Mouse (Mus musculus) megakaryocyte, embryonic 14.5 days (primary cell): ENCODE measurements around the gene Trem2. TPM values are rescaled to one million over a fixed set of nuclear protein-coding genes. Genes with fewer than 3 reads are reported as not detected.
"Not testable (repeated sequence)": the region's sequence is repeated elsewhere in the genome, so short reads cannot be mapped to it uniquely, and the experiment has no call there.

Experiments
- H3K27me3 ChIP-seq: replicated peaks from 2 replicates; pipeline ENCODE3; 2012; ENCODE audit warnings: inconsistent platforms
- H3K36me3 ChIP-seq: replicated peaks from 2 replicates; pipeline ENCODE3; 2012; ENCODE audit warnings: low read length, inconsistent platforms, mixed read lengths
- H3K4me1 ChIP-seq: 2 replicates; pipeline ENCODE4 v1.6.1; 2012; ENCODE audit warnings: inconsistent platforms
- H3K4me3 ChIP-seq: replicated peaks from 2 replicates; pipeline ENCODE3; 2012; ENCODE audit warnings: moderate library complexity, mild to moderate bottlenecking, inconsistent platforms
- H3K9me3 ChIP-seq: 2 replicates; pipeline ENCODE4 v1.6.1; 2012; ENCODE audit warnings: inconsistent platforms
- FLI1 ChIP-seq: IDR thresholded peaks from 2 replicates; pipeline ENCODE4 v1.6.1; 2012; ENCODE audit warnings: low read length, inconsistent platforms, mixed read lengths
- GATA1 ChIP-seq: IDR thresholded peaks from 3 replicates; pipeline ENCODE4 v1.6.1; 2012; ENCODE audit warnings: mixed read lengths, low read length, inconsistent platforms, borderline replicate concordance
- polyA plus RNA-seq: library from polyadenylated mRNA; stranded (reverse); fragments of >175 nt; gene quantifications from 2 replicates; pipeline ENCODE4 v1.2.3, GENCODE M21; 2012; ENCODE audit warnings: low replicate concordance; ENCODE audit not compliant: insufficient read depth

Gene Trem2
- polyA plus RNA-seq, 1 experiment: 176 TPM

DNA sequence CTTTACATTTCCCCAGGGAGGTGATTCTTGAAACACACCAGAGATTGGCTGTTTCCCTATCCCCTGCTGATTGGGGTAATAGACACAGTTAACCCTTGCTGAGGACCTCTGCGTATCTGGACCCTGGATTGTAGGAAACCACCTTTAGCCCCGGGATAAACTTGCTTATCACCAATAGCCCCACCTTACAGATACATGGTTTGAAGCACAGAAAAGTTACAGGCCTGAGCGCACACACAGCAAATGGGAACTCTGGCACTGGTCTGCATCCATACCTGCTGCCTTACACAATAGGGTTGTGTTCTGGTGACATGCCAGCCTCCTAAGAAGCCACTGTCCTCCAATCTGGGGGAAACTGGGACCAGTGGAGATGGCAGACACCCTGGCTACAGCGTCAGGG is 377 bp upstream of the Trem2 start:
- Histone ChIP-seq H3K4me1 (peaks cover 79% of the 10 kb centered on the region), H3K27me3 (no peaks in the 10 kb centered on the region), H3K4me3 (peak overlapping the region; percentile 86), H3K9me3 (no peaks in the 10 kb centered on the region), H3K36me3 (peaks cover 7% of the 10 kb centered on the region)
- no peak for TF ChIP-seq FLI1
- TF ChIP-seq GATA1: no peak

DNA sequence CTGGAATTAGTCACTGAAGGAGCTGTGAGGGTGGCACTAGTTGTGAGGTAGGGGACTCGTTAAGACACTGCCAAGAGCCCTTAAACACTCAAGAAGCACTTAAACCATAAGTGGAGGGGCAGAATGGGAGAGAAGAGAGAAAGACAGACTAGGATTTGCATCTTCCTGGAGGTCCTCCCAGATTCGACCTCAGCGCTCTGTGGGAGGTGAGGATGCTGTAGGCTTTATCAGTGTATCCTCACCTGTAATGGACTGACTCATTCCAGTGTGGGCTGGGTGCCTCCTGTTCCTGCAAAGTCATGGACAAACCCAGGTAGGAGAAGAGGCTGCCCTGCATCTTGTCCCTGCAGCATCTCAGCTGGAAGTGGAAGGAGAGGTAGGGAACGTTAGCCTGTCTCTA is 633 bp downstream of the Trem2 start:
- Histone ChIP-seq H3K36me3 (peaks cover 17% of the 10 kb centered on the region), H3K27me3 (no peaks in the 10 kb centered on the region), H3K4me3 (peak overlapping the region; percentile 86), H3K4me1 (peaks cover 77% of the 10 kb centered on the region), H3K9me3 (no peaks in the 10 kb centered on the region)
- no peak for TF ChIP-seq FLI1
- no peak for TF ChIP-seq GATA1

DNA sequence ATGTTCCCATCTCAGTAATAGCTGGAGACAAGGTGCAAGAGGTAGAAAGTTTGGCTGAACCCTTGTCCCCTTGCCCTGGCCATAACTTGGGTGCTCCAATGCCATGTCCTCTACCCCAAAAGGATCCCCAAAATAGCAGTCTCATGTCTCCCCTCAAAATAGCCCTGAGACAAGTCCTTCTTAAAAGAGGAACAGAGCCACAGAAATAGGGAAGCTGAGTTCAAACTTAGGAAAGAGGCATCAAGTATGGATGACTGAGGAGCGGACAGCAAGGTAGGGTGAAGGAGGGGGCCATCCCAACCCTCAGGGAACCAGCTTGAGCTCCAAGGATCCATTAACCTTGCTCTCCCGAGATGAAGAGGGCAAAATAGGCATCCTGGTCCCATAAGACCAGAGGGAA is 1.1 kb downstream of the Trem2 start:
- H3K4me3 ChIP-seq: peak overlapping the region; percentile 86
- H3K4me1 ChIP-seq: peaks cover 77% of the 10 kb centered on the region
- H3K36me3 ChIP-seq: peaks cover 21% of the 10 kb centered on the region
- no peaks in the 10 kb centered on the region for H3K9me3 ChIP-seq
- H3K27me3 ChIP-seq: no peaks in the 10 kb centered on the region
- no peak for TF ChIP-seq GATA1
- TF ChIP-seq FLI1: no peak

DNA sequence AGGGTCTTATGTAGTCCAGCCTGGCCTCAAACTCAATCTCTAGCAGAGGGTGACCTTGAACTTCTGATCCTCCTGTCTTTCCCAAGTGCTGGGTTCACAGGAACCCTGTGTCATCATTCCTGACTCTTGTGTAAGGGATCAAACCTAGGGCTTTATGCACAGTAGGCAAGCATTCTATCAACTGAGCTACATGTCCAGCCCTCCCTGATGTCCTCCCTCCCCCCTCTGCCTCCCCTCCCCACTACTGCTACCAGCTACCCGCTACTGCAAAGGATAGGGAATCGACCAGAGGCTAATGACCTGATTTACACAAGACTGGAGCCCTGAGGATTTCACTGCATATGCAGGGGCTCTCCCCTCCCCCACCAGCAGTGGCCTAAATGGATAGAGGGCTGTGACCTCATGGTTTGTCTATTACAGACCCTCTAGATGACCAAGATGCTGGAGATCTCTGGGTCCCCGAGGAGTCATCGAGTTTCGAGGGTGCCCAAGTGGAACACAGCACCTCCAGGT is 4.5 kb downstream of the Trem2 start:
- Histone ChIP-seq H3K9me3 (no peaks in the 10 kb centered on the region), H3K4me3 (no peak overlapping the region), H3K36me3 (peaks cover 27% of the 10 kb centered on the region), H3K27me3 (no peaks in the 10 kb centered on the region), H3K4me1 (peaks cover 91% of the 10 kb centered on the region)
- TF ChIP-seq GATA1 (no peak), FLI1 (no peak)

DNA sequence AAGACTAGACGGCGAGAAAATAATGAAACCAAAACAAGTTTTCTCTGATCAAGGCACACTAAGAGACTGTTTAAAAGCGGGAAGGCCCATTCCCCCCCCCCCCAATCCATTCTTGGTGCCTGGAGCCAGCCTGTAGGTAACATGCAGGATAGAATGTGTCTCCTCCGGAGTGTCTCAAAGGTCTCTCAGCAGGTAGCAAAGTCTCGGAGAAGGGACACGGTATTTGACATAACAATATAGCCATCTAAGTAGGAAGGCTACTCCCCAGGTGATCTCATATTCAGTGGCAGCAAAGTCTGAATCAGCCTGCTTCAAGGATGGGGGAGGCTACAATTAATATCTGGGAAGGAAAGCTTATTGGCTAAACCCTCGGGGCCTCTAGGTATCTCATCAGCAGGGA is 6.8 kb downstream of the Trem2 start:
- H3K9me3 ChIP-seq, H3K27me3 ChIP-seq: not testable (repeated sequence)
- Histone ChIP-seq H3K4me1 (peaks cover 90% of the 10 kb centered on the region), H3K36me3 (peaks cover 35% of the 10 kb centered on the region), H3K4me3 (peak overlapping the region; percentile 18)

DNA sequence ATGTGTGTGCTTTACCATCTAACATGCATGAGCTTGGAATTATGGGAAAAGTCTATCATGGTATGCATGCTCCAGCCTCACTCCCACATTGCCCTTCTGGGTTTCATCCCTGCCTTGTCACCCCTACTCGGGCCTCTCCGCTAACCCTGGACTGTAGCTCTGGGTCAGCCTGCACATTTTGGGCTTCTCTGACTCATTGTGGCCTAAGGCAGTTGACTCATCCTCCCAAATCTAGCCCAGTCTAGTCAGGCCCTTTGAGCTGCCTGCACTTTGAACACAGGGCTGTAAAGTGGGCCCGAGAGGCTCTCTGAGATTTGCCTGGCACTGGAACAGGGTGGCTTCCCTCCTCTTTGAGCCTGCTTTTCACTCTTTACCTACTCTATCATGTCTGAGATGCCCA is 9.6 kb downstream of the Trem2 start:
- H3K4me3 ChIP-seq: peak overlapping the region; percentile 44
- TF ChIP-seq GATA1: no peak
- TF ChIP-seq FLI1: no peak
- peaks cover 36% of the 10 kb centered on the region for H3K36me3 ChIP-seq
- H3K27me3 ChIP-seq: no peaks in the 10 kb centered on the region
- no peaks in the 10 kb centered on the region for H3K9me3 ChIP-seq
- peaks cover 93% of the 10 kb centered on the region for H3K4me1 ChIP-seq

DNA sequence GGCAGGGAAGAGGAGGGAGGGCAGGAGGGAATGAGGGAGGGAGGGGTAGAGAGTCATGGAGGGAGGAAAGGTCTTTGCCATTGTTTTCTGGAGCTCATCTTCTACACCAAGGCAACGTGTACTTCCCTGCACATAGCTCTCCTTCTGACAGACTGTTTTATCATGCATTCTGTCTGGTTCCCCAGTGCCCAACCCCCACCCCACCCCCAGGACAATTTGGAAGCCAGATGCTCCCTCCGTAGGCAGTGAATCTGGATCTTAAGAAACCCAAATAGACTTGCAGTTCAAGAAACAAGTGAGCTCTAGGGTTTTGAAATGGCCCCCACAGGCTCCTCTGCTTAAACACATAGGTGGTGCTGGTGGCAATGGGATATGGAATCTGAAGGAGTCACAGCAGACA is 11.7 kb downstream of the Trem2 start:
- H3K4me3 ChIP-seq: peak overlapping the region; percentile 3
- H3K27me3 ChIP-seq: no peaks in the 10 kb centered on the region
- H3K4me1 ChIP-seq: peaks cover 94% of the 10 kb centered on the region
- peaks cover 39% of the 10 kb centered on the region for H3K36me3 ChIP-seq
- TF ChIP-seq GATA1 (no peak), FLI1 (no peak)
- H3K9me3 ChIP-seq: no peaks in the 10 kb centered on the region

DNA sequence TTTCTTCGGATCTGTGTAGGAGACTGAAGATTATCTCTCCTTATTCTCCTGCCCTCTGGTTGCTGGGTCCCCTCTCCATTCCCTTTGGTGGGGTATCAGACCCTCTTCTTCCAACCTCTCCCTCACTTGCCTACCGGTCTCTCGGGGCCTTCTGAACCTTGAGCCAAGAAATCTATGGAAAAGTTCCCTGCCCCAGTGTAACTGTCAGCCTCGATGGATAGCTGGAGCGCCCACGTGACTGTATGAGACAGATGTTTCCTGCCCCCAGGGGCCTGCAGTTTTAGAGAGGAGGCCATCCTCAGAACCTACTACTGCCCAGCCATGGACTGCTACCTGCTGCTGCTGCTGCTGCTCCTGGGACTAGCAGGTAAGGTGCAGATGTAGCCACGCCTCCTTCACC is 13.4 kb downstream of the Trem2 start, which contains the start of gene Treml1:
Treml1 (plus strand) TSS at position 301 of the 400 bp plus-strand sequence.
- Histone ChIP-seq H3K4me1 (peaks cover 94% of the 10 kb centered on the region), H3K4me3 (peak within 1 kb of the TSS; percentile 93), H3K36me3 (peaks cover 52% of the 10 kb centered on the region), H3K27me3 (no peaks in the 10 kb centered on the region), H3K9me3 (no peaks in the 10 kb centered on the region)
- TF ChIP-seq FLI1 (no peak), GATA1 (no peak)

DNA sequence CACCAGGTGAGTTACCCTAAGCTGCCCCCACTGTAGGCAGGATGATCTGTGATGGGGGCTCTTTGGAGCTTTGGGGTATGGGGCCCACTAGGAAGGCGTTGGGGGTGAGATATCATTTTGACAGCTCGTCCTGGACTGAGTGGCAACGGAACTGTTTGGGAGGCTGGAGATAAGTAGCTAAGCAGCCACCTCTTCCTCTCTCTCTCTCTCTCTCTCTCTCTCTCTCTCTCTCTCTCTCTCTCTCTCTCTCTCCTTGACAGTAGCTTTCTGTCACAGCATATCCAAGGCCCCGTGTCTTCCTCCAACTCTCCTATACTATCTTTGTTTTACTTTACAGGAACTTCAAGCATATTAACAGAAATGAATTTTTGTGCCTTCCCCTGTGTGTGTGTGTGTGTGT is 14.3 kb downstream of the Trem2 start:
- peak overlapping the region; percentile 93 for H3K4me3 ChIP-seq
- TF ChIP-seq FLI1: no peak
- no peak for TF ChIP-seq GATA1
- peaks cover 96% of the 10 kb centered on the region for H3K4me1 ChIP-seq
- H3K9me3 ChIP-seq: no peaks in the 10 kb centered on the region
- H3K27me3 ChIP-seq: no peaks in the 10 kb centered on the region
- H3K36me3 ChIP-seq: peaks cover 60% of the 10 kb centered on the region

DNA sequence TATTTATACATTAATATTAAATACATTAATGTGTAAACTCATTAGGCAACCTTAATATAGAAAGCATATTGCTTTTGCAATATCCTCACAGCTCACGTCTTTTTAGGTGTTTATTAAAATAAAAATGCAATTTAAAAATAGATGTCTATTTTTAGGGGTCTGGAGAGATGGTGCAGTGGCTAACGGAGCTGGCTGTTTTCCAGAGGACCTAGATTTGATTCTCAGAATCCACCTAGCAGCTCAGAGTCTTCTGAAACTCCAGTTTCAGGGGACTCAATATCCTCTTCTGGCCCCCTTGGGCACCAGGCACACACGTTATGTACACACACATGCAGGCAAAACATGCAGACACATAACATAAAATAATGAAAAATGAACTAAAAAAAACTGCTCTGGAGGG is 16.1 kb downstream of the Trem2 start:
- TF ChIP-seq FLI1 (no peak), GATA1 (no peak)
- H3K9me3 ChIP-seq: no peaks in the 10 kb centered on the region
- peak overlapping the region; percentile 84 for H3K4me3 ChIP-seq
- H3K27me3 ChIP-seq: no peaks in the 10 kb centered on the region
- peaks cover 96% of the 10 kb centered on the region for H3K4me1 ChIP-seq
- H3K36me3 ChIP-seq: peaks cover 76% of the 10 kb centered on the region

DNA sequence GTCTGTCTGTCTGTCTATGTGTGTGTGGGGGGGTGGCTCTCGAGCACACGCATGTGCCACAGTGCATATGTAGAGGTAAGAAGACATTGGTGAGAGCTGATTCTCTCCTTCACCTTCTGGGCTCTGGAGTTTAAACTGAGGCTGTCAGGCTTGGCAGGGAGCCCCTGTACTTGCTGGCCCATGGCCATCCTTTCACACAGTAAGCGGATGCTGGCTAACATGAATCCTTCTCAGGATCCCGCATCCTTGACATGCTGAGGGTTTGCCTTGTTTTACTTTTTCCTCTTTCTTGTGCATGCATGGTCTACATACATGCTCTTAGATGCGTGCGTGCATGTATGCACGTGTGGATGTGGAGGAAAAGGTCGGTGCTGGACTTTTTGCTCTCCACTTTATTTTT is 16.8 kb downstream of the Trem2 start:
- H3K4me1 ChIP-seq: peaks cover 96% of the 10 kb centered on the region

More for the DNA sequence above, 16.8 kb downstream of the Trem2 start:
- Histone ChIP-seq H3K4me3 (peak overlapping the region; percentile 84), H3K36me3 (peaks cover 78% of the 10 kb centered on the region), H3K27me3 (no peaks in the 10 kb centered on the region), H3K9me3 (no peaks in the 10 kb centered on the region)
- TF ChIP-seq GATA1: no peak
- no peak for TF ChIP-seq FLI1
